Mouse (Mus musculus) limb, embryonic 13.5 days (tissue): ENCODE measurements around the gene Klhl36. TPM values are rescaled to one million over a fixed set of nuclear protein-coding genes. Genes with fewer than 3 reads are reported as not detected.
"Not testable (repeated sequence)": the region's sequence is repeated elsewhere in the genome, so short reads cannot be mapped to it uniquely, and the experiment has no call there.

Source experiments
- ATAC-seq: fragments of 200-750 bp; cut with Nextera tagmentation; 2 replicates; pipeline ENCODE4 v1.8.0; 2017; ENCODE audit warnings: low read depth, moderate number of reproducible peaks, moderate TSS enrichment; ENCODE audit not compliant: low FRiP score
- H3K27ac ChIP-seq: fragments of 300-500 bp; sonication (generic); 2 replicates; pipeline ENCODE4 v1.5.1; 2015; ENCODE audit warnings: inconsistent platforms, mild to moderate bottlenecking, moderate library complexity
- H3K27me3 ChIP-seq: fragments of 300-500 bp; sonication (generic); 2 replicates; pipeline ENCODE4 v1.6.1; 2015; ENCODE audit warnings: mild to moderate bottlenecking, inconsistent platforms
- H3K36me3 ChIP-seq: fragments of 300-500 bp; sonication (generic); 2 replicates; pipeline ENCODE4 v1.6.1; 2015; ENCODE audit warnings: inconsistent platforms, mild to moderate bottlenecking, moderate library complexity
- H3K4me1 ChIP-seq: fragments of 300-500 bp; sonication (generic); 2 replicates; pipeline ENCODE4 v1.6.1; 2015; ENCODE audit warnings: inconsistent platforms
- H3K4me2 ChIP-seq: fragments of 300-500 bp; sonication (generic); replicated peaks from 2 replicates; pipeline ENCODE4 v1.6.1; 2015; ENCODE audit warnings: inconsistent platforms, mild to moderate bottlenecking, moderate library complexity
- H3K4me3 ChIP-seq: fragments of 300-500 bp; sonication (generic); 2 replicates; pipeline ENCODE4 v1.5.1; 2015; ENCODE audit warnings: moderate library complexity, mild to moderate bottlenecking, inconsistent platforms
- H3K9ac ChIP-seq: fragments of 300-500 bp; sonication (generic); 2 replicates; pipeline ENCODE4 v1.6.1; 2015; ENCODE audit warnings: mild to moderate bottlenecking, inconsistent platforms
- H3K9me3 ChIP-seq: fragments of 300-500 bp; sonication (generic); 2 replicates; pipeline ENCODE4 v1.6.1; 2016; ENCODE audit warnings: inconsistent platforms
- WGBS: fragments of 180-500 bp; shearing (Covaris S2); methylation state at CpG from one replicate; pipeline ENCODE4 v1.1.7; 2015; 5-methylcytosine and 5-hydroxymethylcytosine counted together
- polyA plus RNA-seq: library from polyadenylated mRNA; unstranded; fragments of >200 nt; fragmentation: Nextera tagmentation; extraction: Ambion mirVana; gene quantifications from 2 replicates; pipeline ENCODE4 v1.2.1, GENCODE M21; 2015

The Klhl36 gene
- polyA plus RNA-seq, 1 experiment from 2014 or later, result 10.4 TPM

DNA sequence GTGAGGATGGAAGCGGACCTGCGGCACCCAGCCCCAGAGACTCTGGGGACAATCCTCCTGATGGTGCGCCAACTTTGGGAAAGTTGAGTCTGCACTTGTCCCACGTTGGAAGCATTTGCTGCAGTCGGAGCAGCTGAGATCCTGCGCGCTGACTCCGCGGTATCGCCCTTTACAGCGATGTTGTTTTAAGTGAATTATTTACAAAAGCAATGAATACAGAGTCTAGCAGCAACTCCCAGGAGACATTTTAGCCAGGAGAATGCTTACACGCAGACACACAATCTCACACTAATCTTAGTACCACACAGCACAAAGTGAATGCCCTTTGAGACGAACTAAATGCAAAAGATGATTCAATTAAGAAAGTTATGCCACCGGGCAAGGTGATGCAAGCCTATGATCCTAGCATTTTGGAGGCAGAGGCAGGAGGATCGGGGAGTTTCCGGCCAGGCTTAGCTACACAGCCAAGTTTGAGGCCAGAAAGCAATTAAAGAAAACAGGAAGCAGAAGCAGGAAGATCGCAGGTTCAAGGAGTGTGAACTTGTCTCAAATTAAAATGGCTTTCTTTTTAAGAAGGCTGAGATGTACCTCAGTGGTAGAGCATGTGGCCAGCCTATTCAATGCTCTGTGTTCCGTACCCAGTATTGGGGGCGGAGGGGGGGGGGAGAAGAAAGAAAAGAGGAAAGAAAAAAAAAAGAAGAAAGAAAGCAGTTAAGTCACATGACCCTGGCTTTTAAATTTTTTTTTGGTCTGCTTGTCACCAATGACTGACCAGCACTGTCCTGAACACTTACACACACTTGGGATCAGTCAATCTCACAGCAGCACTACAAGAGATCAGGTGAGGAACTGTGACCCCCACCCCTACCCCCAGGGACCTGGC lies 23.7 kb upstream of the Klhl36 start:
- Histone ChIP-seq H3K4me3 (peak overlapping the region; percentile 66), H3K9ac (peak overlapping the region; percentile 83), H3K4me1 (peaks cover 38% of the 10 kb centered on the region), H3K36me3 (no peaks in the 10 kb centered on the region), H3K4me2 (peak overlapping the region; percentile 93), H3K9me3 (no peaks in the 10 kb centered on the region), H3K27me3 (no peaks in the 10 kb centered on the region), H3K27ac (no peak overlapping the region)
- WGBS, result 75% methylated on average over 19 of the region's 19 CpGs
- no peak for ATAC-seq

- H3K27me3 ChIP-seq, result peaks cover 3% of the 10 kb centered on the region
- WGBS, result 83% methylated on average over 4 of the region's 4 CpGs
- H3K27ac ChIP-seq, result no peak overlapping the region
- H3K4me3 ChIP-seq, result peak overlapping the region; percentile 66
- H3K4me1 ChIP-seq, result peaks cover 37% of the 10 kb centered on the region
- no peaks in the 10 kb centered on the region for H3K36me3 ChIP-seq
- peak overlapping the region; percentile 93 for H3K4me2 ChIP-seq
- no peak for ATAC-seq
- peak overlapping the region; percentile 83; the same call in 1 of the 2 replicates for H3K9ac ChIP-seq
- H3K9me3 ChIP-seq, result no peaks in the 10 kb centered on the region
Measured at GRCm38 (mm10) chr8:119838983-119839340, 23.1 kb upstream of the Klhl36 start.

DNA sequence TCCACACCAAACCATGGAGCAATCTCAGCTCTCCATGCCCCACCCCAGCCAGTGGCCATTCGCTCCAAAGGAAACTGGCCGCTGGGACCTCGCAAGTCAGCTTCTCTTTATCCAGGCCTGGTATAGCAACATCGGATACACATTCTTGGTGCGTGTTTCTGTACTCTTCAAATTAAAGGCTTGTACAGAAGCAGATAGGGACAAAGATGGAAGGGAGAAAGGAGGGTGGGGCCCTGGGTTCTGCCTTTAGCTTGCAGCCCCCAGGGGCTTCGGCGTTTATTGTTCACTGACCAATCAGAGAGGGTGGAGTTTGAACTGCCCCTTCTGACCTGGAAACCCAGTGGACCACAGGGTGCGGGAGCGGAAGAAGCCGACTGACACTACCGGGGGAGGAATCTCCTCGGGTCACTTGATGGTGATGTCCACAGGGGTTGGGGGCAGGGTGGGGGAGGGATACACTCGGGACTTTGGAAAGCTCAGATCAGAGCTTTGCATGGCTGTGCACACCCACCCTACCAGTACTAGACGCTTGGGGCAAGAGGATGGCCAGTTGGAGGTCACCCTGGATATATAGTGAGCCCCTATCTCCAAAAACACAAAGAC lies 22.5 kb upstream of the Klhl36 start:
- Histone ChIP-seq H3K4me2 (peak overlapping the region; percentile 93), H3K27me3 (peaks cover 8% of the 10 kb centered on the region), H3K9ac (peak overlapping the region; percentile 83), H3K27ac (no peak overlapping the region), H3K36me3 (no peaks in the 10 kb centered on the region), H3K4me1 (peaks cover 37% of the 10 kb centered on the region), H3K4me3 (peak overlapping the region; percentile 66), H3K9me3 (no peaks in the 10 kb centered on the region)
- WGBS, result 25% methylated on average over 14 of the region's 14 CpGs
- ATAC-seq, result no peak

- under 1% methylated on average over 57 of the region's 57 CpGs for WGBS
- peaks cover 16% of the 10 kb centered on the region for H3K27me3 ChIP-seq
- peaks cover 37% of the 10 kb centered on the region for H3K4me1 ChIP-seq
- ATAC-seq, result peak; percentile 94
- H3K36me3 ChIP-seq, result no peaks in the 10 kb centered on the region
- H3K27ac ChIP-seq, result peak within 1 kb of the TSS; percentile 67; the same call in 1 of the 2 replicates
- no peaks in the 10 kb centered on the region for H3K9me3 ChIP-seq
- H3K4me3 ChIP-seq, result peak within 1 kb of the TSS; percentile 66
- H3K9ac ChIP-seq, result peak within 1 kb of the TSS; percentile 83
- H3K4me2 ChIP-seq, result peak within 1 kb of the TSS; percentile 93
Measured at GRCm38 (mm10) chr8:119840275-119840808, 21.7 kb upstream of the Klhl36 start, which contains the start of gene Cotl1. Gene Cotl1 (minus strand): TSS chr8:119840544.

- H3K27me3 ChIP-seq, result peaks cover 17% of the 10 kb centered on the region
- peak overlapping the region; percentile 66 for H3K4me3 ChIP-seq
- no peaks in the 10 kb centered on the region for H3K36me3 ChIP-seq
- no peaks in the 10 kb centered on the region for H3K9me3 ChIP-seq
- ATAC-seq, result peak; percentile 8; the same call in 1 of the 2 replicates
- H3K4me2 ChIP-seq, result peak overlapping the region; percentile 93
- peak overlapping the region; percentile 83 for H3K9ac ChIP-seq
- 16% methylated on average over 8 of the region's 8 CpGs for WGBS
- peaks cover 37% of the 10 kb centered on the region for H3K4me1 ChIP-seq
- H3K27ac ChIP-seq, result peak overlapping the region; percentile 67; the same call in 1 of the 2 replicates
Measured at GRCm38 (mm10) chr8:119840905-119841411, 21.1 kb upstream of the Klhl36 start.

DNA sequence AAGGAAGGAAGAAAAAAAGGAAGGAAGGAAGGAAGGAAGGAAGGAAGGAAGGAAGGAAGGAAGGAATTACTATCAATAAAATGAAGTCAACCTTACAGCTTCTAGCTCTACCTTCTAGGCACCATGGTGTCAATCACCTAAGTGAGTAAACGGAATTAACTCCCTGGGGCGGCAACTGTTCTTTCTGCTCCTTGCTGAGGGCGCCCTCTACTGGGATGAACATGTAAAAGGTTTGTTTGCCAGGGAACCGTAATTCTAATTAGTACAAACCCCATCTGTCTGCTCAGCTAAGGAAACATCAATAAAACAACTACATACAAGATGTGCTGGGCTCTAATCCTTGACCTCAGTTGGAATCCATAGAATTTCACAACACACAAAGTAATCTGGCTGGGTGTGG lies 18.6 kb upstream of the Klhl36 start:
- WGBS, result 2% methylated on average over 4 of the region's 4 CpGs
- Histone ChIP-seq H3K9me3 (no peaks in the 10 kb centered on the region), H3K27ac (no peak overlapping the region), H3K4me3 (no peak overlapping the region), H3K4me2 (no peak overlapping the region), H3K36me3 (no peaks in the 10 kb centered on the region), H3K4me1 (peaks cover 24% of the 10 kb centered on the region), H3K9ac (no peak overlapping the region), H3K27me3 (peaks cover 17% of the 10 kb centered on the region)
- ATAC-seq, result no peak

DNA sequence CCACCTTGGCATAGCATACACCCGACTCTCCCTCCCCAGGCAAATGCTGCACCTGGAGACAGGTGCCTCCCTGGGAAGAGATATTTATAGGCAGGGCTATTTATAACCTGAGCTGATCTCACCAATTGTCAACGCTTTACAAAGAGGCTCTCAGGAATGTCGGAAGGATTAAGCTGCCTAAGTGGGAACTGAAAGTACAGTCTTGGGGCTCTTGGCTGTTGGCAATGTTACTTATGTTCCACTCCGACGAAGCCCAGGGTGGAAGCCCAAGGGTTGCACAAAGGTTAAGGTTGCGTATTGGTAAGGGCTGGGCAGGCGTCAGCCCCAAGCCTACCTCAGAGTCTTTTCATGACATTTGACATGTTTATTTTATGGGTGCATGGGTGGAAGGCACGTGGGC lies 17.5 kb upstream of the Klhl36 start:
- Histone ChIP-seq H3K4me3 (no peak overlapping the region), H3K27ac (no peak overlapping the region), H3K27me3 (peaks cover 17% of the 10 kb centered on the region), H3K9me3 (0 out of 2 replicates have a peak, but pooled peaks cover 4% of the 10 kb centered on the region), H3K36me3 (no peaks in the 10 kb centered on the region), H3K9ac (no peak overlapping the region), H3K4me1 (peaks cover 13% of the 10 kb centered on the region), H3K4me2 (no peak overlapping the region)
- ATAC-seq, result no peak
- WGBS, result 43% methylated on average over 8 of the region's 8 CpGs

- H3K4me1 ChIP-seq, H3K36me3 ChIP-seq, H3K9me3 ChIP-seq, H3K4me3 ChIP-seq, H3K4me2 ChIP-seq, H3K9ac ChIP-seq, ATAC-seq, H3K27ac ChIP-seq: not testable (repeated sequence)
- peaks cover 17% of the 10 kb centered on the region for H3K27me3 ChIP-seq
- 75% methylated on average over 7 of the region's 7 CpGs for WGBS
Measured at GRCm38 (mm10) chr8:119845741-119846140, 16.3 kb upstream of the Klhl36 start.

- no peak overlapping the region for H3K27ac ChIP-seq
- H3K4me1 ChIP-seq, result no peaks in the 10 kb centered on the region
- H3K9ac ChIP-seq, result no peak overlapping the region
- H3K9me3 ChIP-seq, result 0 out of 2 replicates have a peak, but pooled peaks cover 4% of the 10 kb centered on the region
- 86% methylated on average over 16 of the region's 16 CpGs for WGBS
- H3K36me3 ChIP-seq, result no peaks in the 10 kb centered on the region
- peaks cover 17% of the 10 kb centered on the region for H3K27me3 ChIP-seq
- no peak overlapping the region for H3K4me3 ChIP-seq
- H3K4me2 ChIP-seq, result no peak overlapping the region
- ATAC-seq, result no peak
Measured at GRCm38 (mm10) chr8:119847232-119847922, 14.7 kb upstream of the Klhl36 start.

DNA sequence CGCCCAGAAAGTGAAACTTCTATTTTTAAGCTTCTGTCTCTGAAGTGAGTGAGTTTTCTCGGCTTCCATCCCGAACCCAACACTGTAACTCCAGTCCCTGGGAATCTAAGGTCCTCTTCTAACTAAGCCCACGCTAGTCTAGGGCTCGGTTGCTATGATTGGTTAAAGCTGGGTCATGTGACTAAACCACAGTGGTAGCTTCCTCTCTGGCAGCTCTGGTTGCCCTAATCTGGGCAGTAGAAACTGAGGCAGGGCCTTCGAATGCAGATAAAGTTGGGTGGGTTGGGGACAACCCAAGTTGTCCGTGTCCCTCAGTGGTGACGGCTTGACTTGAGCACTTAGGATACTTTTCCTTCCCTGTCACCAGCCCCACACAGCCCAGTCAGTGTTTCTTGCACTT lies 8.5 kb upstream of the Klhl36 start:
- ATAC-seq, result no peak

GRCm38 (mm10) chr8:119854035-119854434 lies 8.0 kb upstream of the Klhl36 start:
- Histone ChIP-seq H3K27me3 (no peaks in the 10 kb centered on the region; the same call in 1 of the 2 replicates), H3K9me3 (0 out of 2 replicates have a peak, but pooled peaks cover 3% of the 10 kb centered on the region), H3K4me3 (no peak overlapping the region), H3K36me3 (no peaks in the 10 kb centered on the region), H3K27ac (no peak overlapping the region), H3K4me1 (no peaks in the 10 kb centered on the region; the same call in 1 of the 2 replicates), H3K9ac (no peak overlapping the region), H3K4me2 (no peak overlapping the region)
- 53% methylated on average over 5 of the region's 5 CpGs for WGBS
- ATAC-seq, result no peak

More for the DNA sequence above, 8.5 kb upstream of the Klhl36 start:
- Histone ChIP-seq H3K9me3 (0 out of 2 replicates have a peak, but pooled peaks cover 4% of the 10 kb centered on the region), H3K4me1 (no peaks in the 10 kb centered on the region), H3K36me3 (no peaks in the 10 kb centered on the region), H3K27ac (no peak overlapping the region), H3K4me3 (no peak overlapping the region), H3K4me2 (no peak overlapping the region), H3K27me3 (no peaks in the 10 kb centered on the region; the same call in 1 of the 2 replicates), H3K9ac (no peak overlapping the region)
- 69% methylated on average over 8 of the region's 8 CpGs for WGBS
